Mouse (Mus musculus) ES-Bruce4 (cell line): Measurements from ENCODE around the gene Crct1. TPM values are rescaled to one million over a fixed set of nuclear protein-coding genes. Genes with fewer than 3 reads are reported as not detected.
A peak's percentile ranks its signal among the peaks of the same experiment; 100 is the strongest.

ENCODE experiments used
- H3K27ac ChIP-seq: 2 replicates; pipeline ENCODE4 v1.5.1; 2012; ENCODE audit warnings: low read length, inconsistent platforms; ENCODE audit not compliant: insufficient read depth
- H3K27me3 ChIP-seq: 2 replicates; pipeline ENCODE4 v1.6.1; 2012; ENCODE audit warnings: mild to moderate bottlenecking, low read length, inconsistent platforms; ENCODE audit not compliant: control insufficient read depth, poor library complexity, insufficient read depth, severe bottlenecking
- H3K36me3 ChIP-seq: 2 replicates; pipeline ENCODE4 v1.6.1; 2012; ENCODE audit warnings: inconsistent platforms, mild to moderate bottlenecking, low read length, moderate library complexity; ENCODE audit not compliant: control insufficient read depth, poor library complexity, insufficient read depth, severe bottlenecking
- H3K4me1 ChIP-seq: one replicate; pipeline ENCODE4 v1.8.1; 2011; ENCODE audit warnings: low read length; ENCODE audit not compliant: control insufficient read depth, insufficient read depth
- H3K4me3 ChIP-seq: 2 replicates; pipeline ENCODE4 v1.5.1; 2011; ENCODE audit warnings: low read depth, mild to moderate bottlenecking, low read length
- H3K9ac ChIP-seq: 2 replicates; pipeline ENCODE4 v1.6.1; 2012; ENCODE audit warnings: low read depth, mild to moderate bottlenecking, inconsistent platforms; ENCODE audit not compliant: poor library complexity, severe bottlenecking
- H3K9me3 ChIP-seq: replicated peaks from 2 replicates; pipeline ENCODE4 v1.6.1; 2012; ENCODE audit warnings: mild to moderate bottlenecking, low read length, inconsistent platforms; ENCODE audit not compliant: control insufficient read depth, poor library complexity, insufficient read depth, severe bottlenecking
- CTCF ChIP-seq: IDR thresholded peaks from one replicate; pipeline ENCODE4 v1.8.1; 2011; ENCODE audit warnings: low read depth, low read length
- EP300 ChIP-seq: IDR thresholded peaks from 2 replicates; pipeline ENCODE4 v1.6.1; 2011; ENCODE audit warnings: low read depth, low read length; ENCODE audit not compliant: insufficient read depth
- POLR2A ChIP-seq: IDR thresholded peaks from one replicate; pipeline ENCODE4 v1.8.1; 2011; ENCODE audit warnings: low read length; ENCODE audit not compliant: insufficient read depth
- polyA plus RNA-seq: library from polyadenylated mRNA; stranded (reverse); fragments of >200 nt; gene quantifications from 2 replicates; pipeline ENCODE4 v1.2.4, GENCODE M21; 2011; ENCODE audit warnings: low read depth; ENCODE audit not compliant: missing spikeins, insufficient read depth, insufficient read length

The Crct1 gene
- not detected in 2 replicates for polyA plus RNA-seq

DNA sequence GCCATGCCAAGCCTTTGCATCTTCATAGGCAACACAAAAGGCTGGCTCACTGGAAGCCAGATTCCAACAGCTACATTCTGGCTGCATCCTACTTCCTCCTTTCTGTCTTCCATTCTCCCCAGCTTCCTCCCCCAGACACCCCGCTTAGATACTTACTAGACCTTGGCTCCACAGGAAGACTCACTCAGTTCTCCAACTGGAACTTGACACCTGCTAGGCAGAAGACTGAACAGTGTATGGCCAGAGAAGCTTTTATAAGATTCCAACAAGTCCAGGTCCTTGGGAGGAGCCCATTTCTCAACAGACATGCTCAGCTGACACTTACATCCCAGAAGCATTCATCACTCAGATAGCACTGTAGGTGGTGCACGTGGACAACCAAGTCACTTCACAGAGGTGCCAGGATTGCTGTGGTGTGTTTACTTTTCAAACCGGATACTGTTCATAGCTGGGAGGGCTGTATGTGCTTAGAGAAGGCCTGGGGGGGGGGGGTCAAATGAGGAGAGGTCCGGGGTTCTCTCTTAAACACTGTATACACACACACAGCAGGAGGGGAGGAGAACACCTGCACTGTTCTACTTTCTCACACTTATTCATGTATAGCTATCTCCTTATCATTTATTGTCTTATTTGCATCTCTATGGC, at the start of gene Crct1:
TSS of gene Crct1 (minus strand) at position 228 of the 645 bp plus-strand sequence.
- Histone ChIP-seq H3K36me3 (no peaks in the 10 kb centered on the region), H3K27ac (peak within 1 kb of the TSS; percentile 48), H3K27me3 (no peaks in the 10 kb centered on the region), H3K4me1 (peaks cover 4% of the 10 kb centered on the region), H3K9me3 (no peaks in the 10 kb centered on the region), H3K9ac (no peak within 1 kb of the TSS), H3K4me3 (peak within 1 kb of the TSS; percentile 39)
- TF ChIP-seq POLR2A, result no peak
- TF ChIP-seq EP300, result no peak
- no peak for TF ChIP-seq CTCF

DNA sequence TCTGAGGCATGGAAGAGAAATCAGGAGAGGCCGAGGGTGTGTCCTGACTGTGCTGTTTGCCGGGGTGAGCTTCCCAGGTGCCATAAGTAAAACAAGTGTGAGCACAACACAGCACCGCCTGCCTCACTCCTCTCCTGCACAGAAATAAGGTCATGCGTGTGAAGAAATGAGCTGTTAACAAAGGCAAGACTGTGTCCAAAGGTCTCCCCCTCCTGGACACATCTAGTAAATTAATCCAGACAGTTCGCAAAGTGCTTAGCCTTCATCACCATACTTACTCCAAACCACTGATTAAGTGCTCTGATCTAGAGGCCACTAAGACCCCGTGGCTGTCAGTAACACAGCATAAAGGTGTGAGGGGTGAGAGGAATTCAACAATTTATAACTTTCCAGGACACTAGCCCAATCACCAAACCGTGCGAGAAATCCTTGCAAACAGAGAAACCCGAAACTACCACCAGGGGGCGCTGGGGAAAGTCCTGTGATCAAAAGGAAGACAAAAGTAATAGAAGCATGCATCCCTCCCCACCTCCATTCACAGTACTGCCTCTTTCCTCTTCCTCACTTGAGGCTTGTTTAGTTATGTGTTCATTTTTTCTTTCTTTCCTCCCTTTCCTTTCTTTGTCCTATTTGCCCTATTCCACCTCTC, 37.5 kb upstream of the Crct1 start:
- Histone ChIP-seq H3K9me3 (no peaks in the 10 kb centered on the region), H3K4me3 (no peak overlapping the region), H3K9ac (no peak overlapping the region), H3K36me3 (no peaks in the 10 kb centered on the region), H3K4me1 (no peaks in the 10 kb centered on the region), H3K27ac (no peak overlapping the region), H3K27me3 (no peaks in the 10 kb centered on the region)
- no peak for TF ChIP-seq EP300
- TF ChIP-seq CTCF, result peak; percentile 35

- H3K36me3 ChIP-seq, result no peaks in the 10 kb centered on the region
- no peak overlapping the region for H3K9ac ChIP-seq
- no peak for TF ChIP-seq CTCF
- TF ChIP-seq EP300, result no peak
- TF ChIP-seq POLR2A, result no peak
- H3K27me3 ChIP-seq, result peaks cover 1% of the 10 kb centered on the region; the same call in 1 of the 2 replicates
- no peaks in the 10 kb centered on the region for H3K4me1 ChIP-seq
- no peak overlapping the region for H3K27ac ChIP-seq
- no peak overlapping the region for H3K4me3 ChIP-seq
- H3K9me3 ChIP-seq, result no peaks in the 10 kb centered on the region
Observed at GRCm38 (mm10) chr3:93050182-93050581, 34.7 kb upstream of the Crct1 start.

GRCm38 (mm10) chr3:93031450-93031849, 16.0 kb upstream of the Crct1 start:
- TF ChIP-seq CTCF (peak; percentile 13), EP300 (no peak)
- Histone ChIP-seq H3K4me3 (no peak overlapping the region), H3K27me3 (0 out of 2 replicates have a peak, but pooled peaks cover 1% of the 10 kb centered on the region)

GRCm38 (mm10) chr3:93025486-93025885, 10.0 kb upstream of the Crct1 start:
- Histone ChIP-seq H3K27ac (no peak overlapping the region), H3K27me3 (peaks cover 1% of the 10 kb centered on the region; the same call in 1 of the 2 replicates), H3K4me1 (no peaks in the 10 kb centered on the region), H3K36me3 (no peaks in the 10 kb centered on the region), H3K4me3 (no peak overlapping the region), H3K9ac (no peak overlapping the region), H3K9me3 (no peaks in the 10 kb centered on the region)
- TF ChIP-seq POLR2A (no peak), CTCF (no peak), EP300 (no peak)

More at GRCm38 (mm10) chr3:93031450-93031849, 16.0 kb upstream of the Crct1 start:
- Histone ChIP-seq H3K9me3 (no peaks in the 10 kb centered on the region), H3K4me1 (no peaks in the 10 kb centered on the region), H3K27ac (no peak overlapping the region), H3K9ac (no peak overlapping the region), H3K36me3 (no peaks in the 10 kb centered on the region)
